Mouse (Mus musculus) cerebellum, adult 9-10 months (tissue): ENCODE results near the gene Lrp5.

Experiments
- DNase-seq: peaks from one replicate; pipeline ENCODE4 v3.0.0; 2022

Lrp5 gene

GRCm38 (mm10) chr19:3594316-3594715 is 92.0 kb downstream of the Lrp5 start:
- DNase-seq, result no peak

- no peak for DNase-seq
Observed at GRCm38 (mm10) chr19:3593379-3594055, 92.8 kb downstream of the Lrp5 start.

GRCm38 (mm10) chr19:3589968-3590367 is 96.4 kb downstream of the Lrp5 start:
- DNase-seq, result no peak

- no peak for DNase-seq
Observed at GRCm38 (mm10) chr19:3589547-3589946, 96.8 kb downstream of the Lrp5 start.

- peak; percentile 21 for DNase-seq
Observed at GRCm38 (mm10) chr19:3587729-3588128, 98.6 kb downstream of the Lrp5 start.

GRCm38 (mm10) chr19:3586540-3586939 is 99.8 kb downstream of the Lrp5 start:
- peak; percentile 36 for DNase-seq

GRCm38 (mm10) chr19:3586026-3586425 is 100.3 kb downstream of the Lrp5 start:
- DNase-seq, result no peak

- peak; percentile 79 for DNase-seq
Observed at GRCm38 (mm10) chr19:3581326-3581725, 105.0 kb downstream of the Lrp5 start.

- DNase-seq, result peak; percentile 51
Observed at GRCm38 (mm10) chr19:3577911-3578290, 108.5 kb downstream of the Lrp5 start.

- no peak for DNase-seq
Observed at GRCm38 (mm10) chr19:3577265-3577910, 109.0 kb downstream of the Lrp5 start.

GRCm38 (mm10) chr19:3576451-3577264 is 109.7 kb downstream of the Lrp5 start:
- DNase-seq, result peak; percentile 65

- DNase-seq, result peak; percentile 99
Observed at GRCm38 (mm10) chr19:3575632-3576384, 110.6 kb downstream of the Lrp5 start, which contains the start of gene Ppp6r3. Gene Ppp6r3 (minus strand): TSS chr19:3575749.

GRCm38 (mm10) chr19:3575276-3575631 is 111.1 kb downstream of the Lrp5 start:
- no peak for DNase-seq

- DNase-seq, result peak; percentile 57
Observed at GRCm38 (mm10) chr19:3574593-3575094, 111.7 kb downstream of the Lrp5 start.

- no peak for DNase-seq
Observed at GRCm38 (mm10) chr19:3564309-3564708, 122.1 kb downstream of the Lrp5 start.

GRCm38 (mm10) chr19:3562752-3563151 is 123.6 kb downstream of the Lrp5 start:
- no peak for DNase-seq

- DNase-seq, result no peak
Observed at GRCm38 (mm10) chr19:3562298-3562697, 124.1 kb downstream of the Lrp5 start.

- DNase-seq, result no peak
Observed at GRCm38 (mm10) chr19:3556169-3556827, 130.1 kb downstream of the Lrp5 start.

GRCm38 (mm10) chr19:3554785-3555184 is 131.6 kb downstream of the Lrp5 start:
- DNase-seq, result no peak

- DNase-seq, result no peak
Observed at GRCm38 (mm10) chr19:3551573-3552159, 134.7 kb downstream of the Lrp5 start.

- DNase-seq, result no peak
Observed at GRCm38 (mm10) chr19:3550101-3550500, 136.3 kb downstream of the Lrp5 start.

GRCm38 (mm10) chr19:3549263-3549662 is 137.1 kb downstream of the Lrp5 start:
- no peak for DNase-seq
